Mouse (Mus musculus) embryonic facial prominence, embryonic 15.5 days (tissue): ENCODE results near the gene Myl4. TPM values are rescaled to one million over a fixed set of nuclear protein-coding genes. Genes with fewer than 3 reads are reported as not detected.
"Not testable (repeated sequence)": the region's sequence is repeated elsewhere in the genome, so short reads cannot be mapped to it uniquely, and the experiment has no call there.

Experiments used
- ATAC-seq: fragments of 200-750 bp; cut with Nextera tagmentation; 2 replicates; pipeline ENCODE4 v1.8.0; 2017; ENCODE audit warnings: low read depth, moderate TSS enrichment; ENCODE audit not compliant: insufficient number of reproducible peaks, low FRiP score, low TSS enrichment
- H3K27ac ChIP-seq: fragments of 300-500 bp; sonication (generic); replicated peaks from 2 replicates; pipeline ENCODE4 v1.5.1; 2015; ENCODE audit warnings: mild to moderate bottlenecking, inconsistent platforms
- H3K27me3 ChIP-seq: fragments of 300-500 bp; sonication (generic); 2 replicates; pipeline ENCODE4 v1.6.1; 2015; ENCODE audit warnings: inconsistent platforms
- H3K36me3 ChIP-seq: fragments of 300-500 bp; sonication (generic); 2 replicates; pipeline ENCODE4 v1.6.1; 2015; ENCODE audit warnings: mild to moderate bottlenecking, inconsistent platforms
- H3K4me1 ChIP-seq: fragments of 300-500 bp; sonication (generic); 2 replicates; pipeline ENCODE4 v1.6.1; 2015; ENCODE audit warnings: inconsistent platforms
- H3K4me2 ChIP-seq: fragments of 300-500 bp; sonication (generic); replicated peaks from 2 replicates; pipeline ENCODE4 v1.6.1; 2015; ENCODE audit warnings: mild to moderate bottlenecking, inconsistent platforms
- H3K4me3 ChIP-seq: fragments of 300-500 bp; sonication (generic); replicated peaks from 2 replicates; pipeline ENCODE4 v1.5.1; 2015; ENCODE audit warnings: mild to moderate bottlenecking, inconsistent platforms
- H3K9ac ChIP-seq: fragments of 300-500 bp; sonication (generic); 2 replicates; pipeline ENCODE4 v1.6.1; 2015; ENCODE audit warnings: inconsistent platforms
- H3K9me3 ChIP-seq: fragments of 300-500 bp; sonication (generic); replicated peaks from 2 replicates; pipeline ENCODE4 v1.6.1; 2016; ENCODE audit warnings: inconsistent platforms
- WGBS: fragments of 180-500 bp; shearing (Covaris S2); methylation state at CpG from one replicate; pipeline ENCODE4 v1.1.7; 2015; 5-methylcytosine and 5-hydroxymethylcytosine counted together
- polyA plus RNA-seq: library from polyadenylated mRNA; unstranded; fragments of >200 nt; fragmentation: Nextera tagmentation; extraction: Ambion mirVana; gene quantifications from 2 replicates; pipeline ENCODE4 v1.2.1, GENCODE M21; 2015

Gene Myl4
- polyA plus RNA-seq, 1 experiment from 2014 or later, result 261 TPM

- not testable (repeated sequence) for ATAC-seq, H3K27ac ChIP-seq, H3K4me1 ChIP-seq, H3K36me3 ChIP-seq, H3K9me3 ChIP-seq, H3K9ac ChIP-seq
- Histone ChIP-seq H3K4me2 (peak overlapping the region; percentile 57), H3K4me3 (peak overlapping the region; percentile 37), H3K27me3 (peaks cover 10% of the 10 kb centered on the region; the same call in 1 of the 2 replicates)
- WGBS, result 1% methylated on average over 28 of the region's 28 CpGs
Observed at GRCm38 (mm10) chr11:104571373-104571772, 20.9 kb downstream of the Myl4 start.

GRCm38 (mm10) chr11:104572091-104572490, 21.6 kb downstream of the Myl4 start:
- no peak overlapping the region for H3K9ac ChIP-seq
- H3K36me3 ChIP-seq, result no peaks in the 10 kb centered on the region
- no peaks in the 10 kb centered on the region for H3K9me3 ChIP-seq
- peaks cover 12% of the 10 kb centered on the region; the same call in 1 of the 2 replicates for H3K27me3 ChIP-seq
- H3K4me3 ChIP-seq, result no peak overlapping the region
- no peaks in the 10 kb centered on the region for H3K4me1 ChIP-seq
- no peak overlapping the region for H3K4me2 ChIP-seq
- H3K27ac ChIP-seq, result no peak overlapping the region
- 47% methylated on average over 7 of the region's 7 CpGs for WGBS
- no peak for ATAC-seq

GRCm38 (mm10) chr11:104572566-104572965, 22.1 kb downstream of the Myl4 start:
- no peak for ATAC-seq
- Histone ChIP-seq H3K36me3 (no peaks in the 10 kb centered on the region), H3K27me3 (peaks cover 12% of the 10 kb centered on the region; the same call in 1 of the 2 replicates), H3K4me1 (no peaks in the 10 kb centered on the region), H3K27ac (no peak overlapping the region), H3K4me2 (no peak overlapping the region), H3K9me3 (no peaks in the 10 kb centered on the region), H3K4me3 (no peak overlapping the region), H3K9ac (no peak overlapping the region)
- 56% methylated on average over 2 of the region's 2 CpGs for WGBS

- H3K27ac ChIP-seq, result no peak overlapping the region
- no peak overlapping the region for H3K4me2 ChIP-seq
- WGBS, result 33% methylated on average over 10 of the region's 10 CpGs
- ATAC-seq, result peak; percentile 70
- H3K4me3 ChIP-seq, result 0 out of 2 replicates have a peak overlapping the region, but pooled peaks have one; percentile 1
- no peaks in the 10 kb centered on the region for H3K9me3 ChIP-seq
- H3K9ac ChIP-seq, result no peak overlapping the region
- peaks cover 7% of the 10 kb centered on the region; the same call in 1 of the 2 replicates for H3K27me3 ChIP-seq
- 0 out of 2 replicates have a peak, but pooled peaks cover 4% of the 10 kb centered on the region for H3K4me1 ChIP-seq
- no peaks in the 10 kb centered on the region for H3K36me3 ChIP-seq
Observed at GRCm38 (mm10) chr11:104576772-104577612, 26.5 kb downstream of the Myl4 start.

GRCm38 (mm10) chr11:104578074-104578473, 27.6 kb downstream of the Myl4 start:
- Histone ChIP-seq H3K4me3 (no peak overlapping the region), H3K4me1 (0 out of 2 replicates have a peak, but pooled peaks cover 7% of the 10 kb centered on the region), H3K27ac (no peak overlapping the region), H3K27me3 (0 out of 2 replicates have a peak, but pooled peaks cover 2% of the 10 kb centered on the region), H3K9ac (no peak overlapping the region), H3K4me2 (no peak overlapping the region), H3K9me3 (no peaks in the 10 kb centered on the region), H3K36me3 (no peaks in the 10 kb centered on the region)
- WGBS, result 30% methylated on average over 5 of the region's 5 CpGs
- no peak for ATAC-seq

GRCm38 (mm10) chr11:104579084-104579483, 28.6 kb downstream of the Myl4 start:
- H3K4me1 ChIP-seq, result 0 out of 2 replicates have a peak, but pooled peaks cover 7% of the 10 kb centered on the region
- H3K4me2 ChIP-seq, result no peak overlapping the region
- no peak overlapping the region for H3K4me3 ChIP-seq
- no peaks in the 10 kb centered on the region for H3K9me3 ChIP-seq
- no peaks in the 10 kb centered on the region for H3K36me3 ChIP-seq
- 0 out of 2 replicates have a peak, but pooled peaks cover 2% of the 10 kb centered on the region for H3K27me3 ChIP-seq
- 86% methylated on average over 9 of the region's 9 CpGs for WGBS
- no peak overlapping the region for H3K27ac ChIP-seq
- H3K9ac ChIP-seq, result no peak overlapping the region
- ATAC-seq, result no peak

GRCm38 (mm10) chr11:104579575-104579974, 29.1 kb downstream of the Myl4 start:
- WGBS, result 92% methylated on average over 8 of the region's 8 CpGs
- H3K36me3 ChIP-seq, result no peaks in the 10 kb centered on the region
- H3K4me1 ChIP-seq, result 0 out of 2 replicates have a peak, but pooled peaks cover 7% of the 10 kb centered on the region
- H3K27me3 ChIP-seq, result 0 out of 2 replicates have a peak, but pooled peaks cover 2% of the 10 kb centered on the region
- H3K4me2 ChIP-seq, result no peak overlapping the region
- no peak for ATAC-seq
- no peak overlapping the region for H3K4me3 ChIP-seq
- H3K27ac ChIP-seq, result no peak overlapping the region
- no peak overlapping the region for H3K9ac ChIP-seq
- H3K9me3 ChIP-seq, result no peaks in the 10 kb centered on the region

GRCm38 (mm10) chr11:104580091-104580490, 29.6 kb downstream of the Myl4 start:
- ATAC-seq, result no peak
- H3K9ac ChIP-seq, result no peak overlapping the region
- H3K4me1 ChIP-seq, result 0 out of 2 replicates have a peak, but pooled peaks cover 7% of the 10 kb centered on the region
- no peak overlapping the region for H3K4me3 ChIP-seq
- no peaks in the 10 kb centered on the region for H3K36me3 ChIP-seq
- H3K27ac ChIP-seq, result no peak overlapping the region
- WGBS, result 73% methylated on average over 6 of the region's 6 CpGs
- no peak overlapping the region for H3K4me2 ChIP-seq
- H3K27me3 ChIP-seq, result 0 out of 2 replicates have a peak, but pooled peaks cover 2% of the 10 kb centered on the region
- H3K9me3 ChIP-seq, result no peaks in the 10 kb centered on the region

GRCm38 (mm10) chr11:104580606-104581005, 30.1 kb downstream of the Myl4 start:
- no peaks in the 10 kb centered on the region for H3K36me3 ChIP-seq
- no peak for ATAC-seq
- H3K4me2 ChIP-seq, result no peak overlapping the region
- 86% methylated on average over 5 of the region's 5 CpGs for WGBS
- H3K9ac ChIP-seq, result no peak overlapping the region
- 0 out of 2 replicates have a peak, but pooled peaks cover 2% of the 10 kb centered on the region for H3K27me3 ChIP-seq
- H3K4me3 ChIP-seq, result no peak overlapping the region
- no peaks in the 10 kb centered on the region for H3K9me3 ChIP-seq
- 0 out of 2 replicates have a peak, but pooled peaks cover 7% of the 10 kb centered on the region for H3K4me1 ChIP-seq
- H3K27ac ChIP-seq, result no peak overlapping the region

GRCm38 (mm10) chr11:104581446-104582307, 31.2 kb downstream of the Myl4 start:
- Histone ChIP-seq H3K36me3 (no peaks in the 10 kb centered on the region), H3K9ac (no peak overlapping the region), H3K4me2 (peak overlapping the region; percentile 41), H3K27ac (no peak overlapping the region), H3K4me1 (0 out of 2 replicates have a peak, but pooled peaks cover 7% of the 10 kb centered on the region), H3K27me3 (0 out of 2 replicates have a peak, but pooled peaks cover under 1% of the 10 kb centered on the region), H3K9me3 (no peaks in the 10 kb centered on the region), H3K4me3 (peak overlapping the region; percentile 16; the same call in 1 of the 2 replicates)
- WGBS, result 17% methylated on average over 18 of the region's 18 CpGs
- no peak for ATAC-seq

GRCm38 (mm10) chr11:104582308-104582606, 31.8 kb downstream of the Myl4 start:
- 0 out of 2 replicates have a peak, but pooled peaks cover 7% of the 10 kb centered on the region for H3K4me1 ChIP-seq
- no peak overlapping the region for H3K9ac ChIP-seq
- H3K4me2 ChIP-seq, result no peak overlapping the region
- ATAC-seq, result no peak
- 80% methylated on average over 2 of the region's 2 CpGs for WGBS
- H3K9me3 ChIP-seq, result no peaks in the 10 kb centered on the region
- no peaks in the 10 kb centered on the region for H3K36me3 ChIP-seq
- no peaks in the 10 kb centered on the region for H3K27me3 ChIP-seq
- H3K27ac ChIP-seq, result no peak overlapping the region
- H3K4me3 ChIP-seq, result no peak overlapping the region
